Mouse (Mus musculus) CH12.LX (cell line): Measurements from ENCODE around the gene Prima1. TPM values are rescaled to one million over a fixed set of nuclear protein-coding genes. Genes with fewer than 3 reads are reported as not detected.

Experiments used
- DNase-seq: peaks from one replicate; pipeline ENCODE4 v3.0.0-alpha.2; 2013; ENCODE audit errors: extremely low read depth
- H3K27ac ChIP-seq: 2 replicates; pipeline ENCODE4 v1.5.1; 2012; ENCODE audit warnings: low read depth, mild to moderate bottlenecking, control low read depth, moderate library complexity; ENCODE audit not compliant: insufficient read depth
- H3K27me3 ChIP-seq: replicated peaks from 2 replicates; pipeline ENCODE3; 2012; ENCODE audit warnings: inconsistent platforms
- H3K36me3 ChIP-seq, 2 experiments: replicated peaks in 1 of 2; 2 replicates each; pipeline versions ENCODE3 to v1.6.1; 2012; ENCODE audit warnings: inconsistent platforms in 1 of 2, low read length in 1 of 2, mild to moderate bottlenecking in 1 of 2, mixed read lengths in 1 of 2, moderate library complexity in 1 of 2; ENCODE audit not compliant: control insufficient read depth in 1 of 2, insufficient read depth in 1 of 2
- H3K4me1 ChIP-seq, 2 experiments: 2 replicates each; pipeline ENCODE4 v1.6.1; 2012; ENCODE audit warnings: inconsistent platforms in 1 of 2, moderate library complexity in 1 of 2; ENCODE audit not compliant: insufficient read depth in 2 of 2, control insufficient read depth in 1 of 2
- H3K4me2 ChIP-seq: 2 replicates; pipeline ENCODE4 v1.6.1; 2012; ENCODE audit warnings: low read depth, mild to moderate bottlenecking, control low read depth; ENCODE audit not compliant: poor library complexity, insufficient read depth, severe bottlenecking
- H3K4me3 ChIP-seq, 3 experiments: fragments of 150-350 bp in 1 of 3; sonication (generic) in 1 of 3; replicated peaks in 1 of 3; 2 replicates each; pipeline versions ENCODE3 to v1.5.1; 2011 to 2012; ENCODE audit warnings: low read depth in 2 of 3, low read length in 2 of 3, mild to moderate bottlenecking in 2 of 3, moderate library complexity in 2 of 3, control low read depth in 1 of 3, improper control_type of control experiment in 1 of 3, inconsistent platforms in 1 of 3, mixed read lengths in 1 of 3; ENCODE audit not compliant: poor library complexity in 1 of 3
- H3K79me2 ChIP-seq: replicated peaks from 2 replicates; pipeline ENCODE4 v1.6.1; 2012; ENCODE audit warnings: mild to moderate bottlenecking, moderate library complexity; ENCODE audit not compliant: control insufficient read depth, poor library complexity, insufficient read depth, severe bottlenecking; ENCODE audit errors: extremely low read depth
- H3K9ac ChIP-seq: 2 replicates; pipeline ENCODE4 v1.6.1; 2012; ENCODE audit warnings: low read depth, mild to moderate bottlenecking, control low read depth, moderate library complexity; ENCODE audit not compliant: insufficient read depth
- H3K9me3 ChIP-seq: replicated peaks from 2 replicates; pipeline ENCODE3; 2012; ENCODE audit warnings: low read length, inconsistent platforms, mixed read lengths
- BHLHE40 ChIP-seq: IDR thresholded peaks from 2 replicates; pipeline ENCODE4 v1.6.1; 2011; ENCODE audit warnings: mild to moderate bottlenecking, low read depth, low read length, improper control_type of control experiment
- CHD1 ChIP-seq: IDR thresholded peaks from 2 replicates; pipeline ENCODE4 v1.6.1; 2012; ENCODE audit warnings: low read depth, low read length, improper control_type of control experiment, inconsistent platforms
- CHD2 ChIP-seq: IDR thresholded peaks from 2 replicates; pipeline ENCODE4 v1.6.1; 2011; ENCODE audit warnings: low read length, improper control_type of control experiment
- CTCF ChIP-seq, 2 experiments: IDR thresholded peaks in 1 of 2; conservative IDR thresholded peaks in 1 of 2; 2 replicates each; pipeline ENCODE4 v1.5.1; 2011 to 2012; ENCODE audit warnings: low read depth in 2 of 2, low read length in 2 of 2, improper control_type of control experiment in 1 of 2, inconsistent platforms in 1 of 2, mild to moderate bottlenecking in 1 of 2, moderate library complexity in 1 of 2
- E2F4 ChIP-seq: IDR thresholded peaks from 2 replicates; pipeline ENCODE4 v1.6.1; 2011; ENCODE audit warnings: low read depth, low read length, improper control_type of control experiment; ENCODE audit not compliant: insufficient replicate concordance
- ELF1 ChIP-seq: IDR thresholded peaks from 2 replicates; pipeline ENCODE4 v1.6.1; 2014; ENCODE audit warnings: low read depth, mild to moderate bottlenecking, inconsistent platforms, low read length, improper control_type of control experiment
- EP300 ChIP-seq: IDR thresholded peaks from 2 replicates; pipeline ENCODE4 v1.6.1; 2011; ENCODE audit warnings: low read length, improper control_type of control experiment
- GABPA ChIP-seq: IDR thresholded peaks from 2 replicates; pipeline ENCODE4 v1.6.1; 2012; ENCODE audit warnings: low read depth, low read length, improper control_type of control experiment, inconsistent platforms; ENCODE audit not compliant: insufficient replicate concordance
- HCFC1 ChIP-seq: IDR thresholded peaks from 2 replicates; pipeline ENCODE4 v1.6.1; 2012; ENCODE audit warnings: low read depth, mild to moderate bottlenecking, inconsistent platforms, low read length, improper control_type of control experiment
- JUN ChIP-seq: IDR thresholded peaks from 2 replicates; pipeline ENCODE4 v1.6.1; 2011; ENCODE audit warnings: low read depth, mild to moderate bottlenecking, low read length, improper control_type of control experiment, moderate library complexity; ENCODE audit not compliant: insufficient read depth
- MAFK ChIP-seq: IDR thresholded peaks from 2 replicates; pipeline ENCODE4 v1.6.1; 2011; ENCODE audit warnings: low read length, improper control_type of control experiment; ENCODE audit not compliant: insufficient replicate concordance
- MAX ChIP-seq: IDR thresholded peaks from 2 replicates; pipeline ENCODE4 v1.6.1; 2011; ENCODE audit warnings: low read length, improper control_type of control experiment
- MAZ ChIP-seq: IDR thresholded peaks from 2 replicates; pipeline ENCODE4 v1.6.1; 2012; ENCODE audit warnings: low read depth, mild to moderate bottlenecking, inconsistent platforms, low read length, improper control_type of control experiment, moderate library complexity
- MEF2A ChIP-seq: IDR thresholded peaks from 2 replicates; pipeline ENCODE4 v1.6.1; 2014; ENCODE audit warnings: low read depth, mild to moderate bottlenecking, inconsistent platforms, low read length, improper control_type of control experiment, borderline replicate concordance
- NRF1 ChIP-seq: IDR thresholded peaks from 2 replicates; pipeline ENCODE4 v1.6.1; 2014; ENCODE audit warnings: low read depth, mild to moderate bottlenecking, inconsistent platforms, low read length, improper control_type of control experiment, moderate library complexity
- POLR2AphosphoS2 ChIP-seq: IDR thresholded peaks from 2 replicates; pipeline ENCODE4 v1.6.1; 2011; ENCODE audit warnings: low read depth, low read length, improper control_type of control experiment
- RAD21 ChIP-seq: IDR thresholded peaks from 2 replicates; pipeline ENCODE4 v1.6.1; 2011; ENCODE audit warnings: low read depth, mild to moderate bottlenecking, low read length, improper control_type of control experiment, moderate library complexity
- RCOR1 ChIP-seq: conservative IDR thresholded peaks from 2 replicates; pipeline ENCODE4 v1.6.1; 2012; ENCODE audit warnings: low read depth, mild to moderate bottlenecking, inconsistent platforms, low read length, improper control_type of control experiment
- SIN3A ChIP-seq: IDR thresholded peaks from 2 replicates; pipeline ENCODE4 v1.6.1; 2012; ENCODE audit warnings: low read length, improper control_type of control experiment, inconsistent platforms
- SMC3 ChIP-seq: IDR thresholded peaks from 2 replicates; pipeline ENCODE4 v1.6.1; 2011; ENCODE audit warnings: low read depth, low read length, improper control_type of control experiment
- TCF12 ChIP-seq: IDR thresholded peaks from 2 replicates; pipeline ENCODE4 v1.6.1; 2014; ENCODE audit warnings: low read depth, mild to moderate bottlenecking, inconsistent platforms, low read length, improper control_type of control experiment
- UBTF ChIP-seq: IDR thresholded peaks from 2 replicates; pipeline ENCODE4 v1.6.1; 2012; ENCODE audit warnings: low read depth, mild to moderate bottlenecking, inconsistent platforms, low read length, improper control_type of control experiment, moderate library complexity
- USF2 ChIP-seq: conservative IDR thresholded peaks from 2 replicates; pipeline ENCODE4 v1.6.1; 2011; ENCODE audit warnings: low read depth, low read length, improper control_type of control experiment
- ZC3H11A ChIP-seq: IDR thresholded peaks from 2 replicates; pipeline ENCODE4 v1.6.1; 2012; ENCODE audit warnings: low read depth, mild to moderate bottlenecking, inconsistent platforms, low read length, improper control_type of control experiment
- ZKSCAN1 ChIP-seq: IDR thresholded peaks from 2 replicates; pipeline ENCODE4 v1.6.1; 2012; ENCODE audit warnings: low read depth, inconsistent platforms, low read length, improper control_type of control experiment, borderline replicate concordance
- ZMIZ1 ChIP-seq: IDR thresholded peaks from 2 replicates; pipeline ENCODE4 v1.6.1; 2012; ENCODE audit warnings: low read depth, mild to moderate bottlenecking, inconsistent platforms, low read length, improper control_type of control experiment
- dilution Hi-C: fragments of 300-500 bp; cut with MboI; formaldehyde crosslinking; loops from 2 replicates; pipeline ENCODE4 v1.14.3; 2020; ENCODE audit warnings: low sequenced_read_pairs; ENCODE audit not compliant: extremely low pct_unique_long_range_greater_than_20kb, extremely low pct_ligation_motif_present
- in situ Hi-C: fragments of 300-500 bp; cut with MboI; formaldehyde crosslinking; loops from 3 replicates; pipeline ENCODE4 v1.14.3; 2019; ENCODE audit warnings: low sequenced_read_pairs, low pct_ligation_motif_present, low pct_unique_long_range_greater_than_20kb, mixed read lengths
- polyA plus RNA-seq: library from polyadenylated mRNA; unstranded; fragments of >175 nt; gene quantifications from 2 replicates; pipeline ENCODE4 v1.2.1, GENCODE M21; 2012; ENCODE audit warnings: low read depth; ENCODE audit not compliant: insufficient read length
- total RNA-seq, 2 experiments: library from RNA; depleted of rRNA; stranded (reverse); fragments of 300-350 nt in 1 of 2; fragments of >200 nt in 1 of 2; gene quantifications; 2 replicates each; pipeline ENCODE4 v1.2.3; 2012 to 2014

Prima1 gene
- total and polyA plus RNA-seq, 3 experiments: not detected

- no peak overlapping the region for H3K9ac ChIP-seq
- peak; percentile 24 for DNase-seq
- in situ Hi-C loops: loop anchor here (5.0 kb wide), 1 partner anchor 35 kb away; no protein-coding TSS in a partner anchor
- no peak overlapping the region for H3K4me2 ChIP-seq
- no peaks in the 10 kb centered on the region for H3K36me3 ChIP-seq
- H3K4me3 ChIP-seq: no peak overlapping the region
- H3K79me2 ChIP-seq: no peaks in the 10 kb centered on the region
- H3K27ac ChIP-seq: no peak overlapping the region
- no peaks in the 10 kb centered on the region for H3K27me3 ChIP-seq
- TF ChIP-seq MAFK (no peak), SIN3A (no peak), ELF1 (no peak), MEF2A (0 out of 2 replicates have a peak, but pooled peaks have one; percentile 38), GABPA (no peak), CTCF (conservative IDR thresholded peaks at IDR 0.05 in 1 of 2, IDR thresholded peaks at IDR 0.05 in 1 of 2; ENCODE audit: low read depth in 2 of 2, low read length in 2 of 2) (peak; percentile 60 to 93; a peak in 3 of 4 replicates), RAD21 (peak; percentile 78), HCFC1 (no peak), TCF12 (0 out of 2 replicates have a peak, but pooled peaks have one; percentile 11), ZC3H11A (peak; percentile 48; the same call in 1 of the 2 replicates), JUN (no peak), SMC3 (peak; percentile 88), E2F4 (no peak)
- TF ChIP-seq, all 38 proteins: peak for 6
- dilution Hi-C loops: no loop called here
- H3K4me1 ChIP-seq: peaks cover 0 to 10% of the 10 kb centered on the region in 2 experiments; a peak in 2 of 4 replicates
- H3K9me3 ChIP-seq: no peaks in the 10 kb centered on the region
Measured at GRCm38 (mm10) chr12:103262017-103262865, 20.3 kb upstream of the Prima1 start.

GRCm38 (mm10) chr12:103252901-103253434 lies 11.0 kb upstream of the Prima1 start:
- Histone ChIP-seq H3K79me2 (no peaks in the 10 kb centered on the region), H3K4me3 (no peak overlapping the region), H3K4me2 (no peak overlapping the region), H3K27me3 (no peaks in the 10 kb centered on the region), H3K9me3 (no peaks in the 10 kb centered on the region), H3K9ac (no peak overlapping the region), H3K4me1 (peaks cover 0 to 36% of the 10 kb centered on the region in 2 experiments; a peak in 2 of 4 replicates), H3K36me3 (no peaks in the 10 kb centered on the region), H3K27ac (no peak overlapping the region)
- DNase-seq: no peak
- dilution Hi-C loops: no loop called here
- TF ChIP-seq MAX (no peak), BHLHE40 (no peak), CHD1 (no peak), CTCF (conservative IDR thresholded peaks at IDR 0.05 in 1 of 2, IDR thresholded peaks at IDR 0.05 in 1 of 2; ENCODE audit: low read depth in 2 of 2, low read length in 2 of 2) (no peak), MAZ (no peak), SIN3A (no peak), ZKSCAN1 (no peak), RCOR1 (no peak), EP300 (no peak), CHD2 (no peak), NRF1 (no peak), USF2 (no peak), POLR2AphosphoS2 (no peak), TCF12 (no peak), ZMIZ1 (no peak), UBTF (no peak)
- in situ Hi-C loops: no loop called here
